Mouse (Mus musculus): Measurements from ENCODE around the gene Grin2d. TPM values are rescaled to one million over a fixed set of nuclear protein-coding genes. Genes with fewer than 3 reads are reported as not detected.

The Grin2d gene
- polyA plus RNA-seq, 1 experiment from 2014 or later = 0.21 TPM

GRCm38 (mm10) chr7:45815984-45816351 is 62.2 kb downstream of the Grin2d start:
- Histone ChIP-seq H3K4me1 (replicated peaks) (peaks cover 25% of the 10 kb centered on the region), H3K27me3 (peaks cover 17% of the 10 kb centered on the region), H3K36me3 (peaks cover 20% of the 10 kb centered on the region), H3K9ac (no peak overlapping the region), H3K4me2 (no peak overlapping the region), H3K9me3 (replicated peaks) (no peaks in the 10 kb centered on the region), H3K4me3 (no peak overlapping the region), H3K27ac (no peak overlapping the region)
- WGBS = 63% methylated on average over 2 of the region's 2 CpGs
- ATAC-seq (replicated peaks; ENCODE audit: insufficient number of reproducible peaks, insufficient read depth, low FRiP score, low read depth) = no peak

- WGBS = 57% methylated on average over 10 of the region's 10 CpGs
- Histone ChIP-seq H3K9ac (no peak overlapping the region), H3K4me2 (no peak overlapping the region)
These were observed 62.7 kb downstream of the Grin2d start for GRCm38 (mm10) chr7:45815323-45815983.

GRCm38 (mm10) chr7:45814841-45815240 is 63.3 kb downstream of the Grin2d start:
- Histone ChIP-seq H3K36me3 (peaks cover 31% of the 10 kb centered on the region), H3K27ac (no peak overlapping the region), H3K9ac (no peak overlapping the region), H3K4me3 (peak overlapping the region; percentile 94), H3K4me1 (replicated peaks) (peaks cover 26% of the 10 kb centered on the region), H3K27me3 (peaks cover 14% of the 10 kb centered on the region), H3K4me2 (peak overlapping the region; percentile 53), H3K9me3 (replicated peaks) (no peaks in the 10 kb centered on the region)
- no peak for ATAC-seq (replicated peaks; ENCODE audit: insufficient number of reproducible peaks, insufficient read depth, low FRiP score, low read depth)
- WGBS = 6% methylated on average over 5 of the region's 5 CpGs

More at GRCm38 (mm10) chr7:45815323-45815983, 62.7 kb downstream of the Grin2d start:
- H3K9me3 ChIP-seq (replicated peaks) = no peaks in the 10 kb centered on the region
- H3K4me3 ChIP-seq = no peak overlapping the region
- peaks cover 17% of the 10 kb centered on the region for H3K27me3 ChIP-seq
- H3K27ac ChIP-seq = no peak overlapping the region
- ATAC-seq (replicated peaks; ENCODE audit: insufficient number of reproducible peaks, insufficient read depth, low FRiP score, low read depth) = no peak
- peaks cover 25% of the 10 kb centered on the region for H3K36me3 ChIP-seq
- peaks cover 25% of the 10 kb centered on the region for H3K4me1 ChIP-seq (replicated peaks)

GRCm38 (mm10) chr7:45813787-45814779 is 64.1 kb downstream of the Grin2d start, which contains the start of gene Cyth2:
Cyth2 (minus strand) TSS chr7:45814581.
- Histone ChIP-seq H3K4me2 (peak within 1 kb of the TSS; percentile 79), H3K27me3 (peaks cover 11% of the 10 kb centered on the region), H3K4me1 (replicated peaks) (peaks cover 27% of the 10 kb centered on the region), H3K27ac (peak within 1 kb of the TSS; percentile 100), H3K9me3 (replicated peaks) (no peaks in the 10 kb centered on the region), H3K9ac (peak within 1 kb of the TSS; percentile 99), H3K36me3 (peaks cover 38% of the 10 kb centered on the region), H3K4me3 (peak within 1 kb of the TSS; percentile 94)
- peak; percentile 99 for ATAC-seq (replicated peaks; ENCODE audit: insufficient number of reproducible peaks, insufficient read depth, low FRiP score, low read depth)
- WGBS = under 1% methylated on average over 67 of the region's 92 CpGs

- H3K9ac ChIP-seq = peak overlapping the region; percentile 99
- peaks cover 50% of the 10 kb centered on the region for H3K36me3 ChIP-seq
- no peak overlapping the region for H3K27ac ChIP-seq
- 87% methylated on average over 8 of the region's 8 CpGs for WGBS
- H3K9me3 ChIP-seq (replicated peaks) = no peaks in the 10 kb centered on the region
- peak overlapping the region; percentile 79 for H3K4me2 ChIP-seq
- peaks cover 27% of the 10 kb centered on the region for H3K4me1 ChIP-seq (replicated peaks)
- no peaks in the 10 kb centered on the region for H3K27me3 ChIP-seq
- ATAC-seq (replicated peaks; ENCODE audit: insufficient number of reproducible peaks, insufficient read depth, low FRiP score, low read depth) = no peak
- peak overlapping the region; percentile 94 for H3K4me3 ChIP-seq
These were observed 65.3 kb downstream of the Grin2d start for GRCm38 (mm10) chr7:45812921-45813320.

- ATAC-seq (replicated peaks; ENCODE audit: insufficient number of reproducible peaks, insufficient read depth, low FRiP score, low read depth) = no peak
- no peak overlapping the region for H3K9ac ChIP-seq
- H3K4me3 ChIP-seq = no peak overlapping the region
- H3K9me3 ChIP-seq (replicated peaks) = no peaks in the 10 kb centered on the region
- peaks cover 22% of the 10 kb centered on the region for H3K4me1 ChIP-seq (replicated peaks)
- 69% methylated on average over 13 of the region's 14 CpGs for WGBS
- peaks cover 61% of the 10 kb centered on the region for H3K36me3 ChIP-seq
- H3K27me3 ChIP-seq = no peaks in the 10 kb centered on the region
- no peak overlapping the region for H3K27ac ChIP-seq
- no peak overlapping the region for H3K4me2 ChIP-seq
These were observed 68.7 kb downstream of the Grin2d start for GRCm38 (mm10) chr7:45809276-45810075.

- ATAC-seq (replicated peaks; ENCODE audit: insufficient number of reproducible peaks, insufficient read depth, low FRiP score, low read depth) = no peak
- Histone ChIP-seq H3K27ac (no peak overlapping the region), H3K4me3 (no peak overlapping the region), H3K4me1 (replicated peaks) (peaks cover 22% of the 10 kb centered on the region), H3K9me3 (replicated peaks) (no peaks in the 10 kb centered on the region), H3K36me3 (peaks cover 61% of the 10 kb centered on the region), H3K4me2 (no peak overlapping the region), H3K9ac (no peak overlapping the region), H3K27me3 (no peaks in the 10 kb centered on the region)
- 59% methylated on average over 10 of the region's 11 CpGs for whole genome bisulfite sequencing
These were observed 69.7 kb downstream of the Grin2d start for GRCm38 (mm10) chr7:45808471-45808870.

- H3K36me3 ChIP-seq = peaks cover 41% of the 10 kb centered on the region
- H3K9ac ChIP-seq = no peak overlapping the region
- H3K4me1 ChIP-seq (replicated peaks) = peaks cover 10% of the 10 kb centered on the region
- H3K27me3 ChIP-seq = peaks cover 3% of the 10 kb centered on the region; the same call in 1 of the 2 replicates
- H3K9me3 ChIP-seq (replicated peaks) = no peaks in the 10 kb centered on the region
- H3K4me2 ChIP-seq = no peak overlapping the region
- no peak overlapping the region for H3K27ac ChIP-seq
- 58% methylated on average over 5 of the region's 5 CpGs for WGBS
- no peak for ATAC-seq (replicated peaks; ENCODE audit: insufficient number of reproducible peaks, insufficient read depth, low FRiP score, low read depth)
- H3K4me3 ChIP-seq = no peak overlapping the region
These were observed 72.2 kb downstream of the Grin2d start for GRCm38 (mm10) chr7:45805941-45806340.

GRCm38 (mm10) chr7:45802551-45802950 is 75.6 kb downstream of the Grin2d start:
- 86% methylated on average over 6 of the region's 6 CpGs for WGBS
- peaks cover 7% of the 10 kb centered on the region for H3K36me3 ChIP-seq
- no peak overlapping the region for H3K4me3 ChIP-seq
- peaks cover 22% of the 10 kb centered on the region for H3K4me1 ChIP-seq (replicated peaks)
- no peak overlapping the region for H3K9ac ChIP-seq
- H3K27me3 ChIP-seq = peaks cover 37% of the 10 kb centered on the region
- no peak for ATAC-seq (replicated peaks; ENCODE audit: insufficient number of reproducible peaks, insufficient read depth, low FRiP score, low read depth)
- H3K4me2 ChIP-seq = no peak overlapping the region
- no peak overlapping the region for H3K27ac ChIP-seq
- H3K9me3 ChIP-seq (replicated peaks) = no peaks in the 10 kb centered on the region

GRCm38 (mm10) chr7:45801348-45801747 is 76.8 kb downstream of the Grin2d start:
- Histone ChIP-seq H3K9ac (peak overlapping the region; percentile 34; the same call in 1 of the 2 replicates), H3K27me3 (peaks cover 48% of the 10 kb centered on the region), H3K4me3 (peak overlapping the region; percentile 32), H3K27ac (no peak overlapping the region), H3K4me2 (peak overlapping the region; percentile 63), H3K9me3 (replicated peaks) (no peaks in the 10 kb centered on the region), H3K36me3 (no peaks in the 10 kb centered on the region), H3K4me1 (replicated peaks) (peaks cover 24% of the 10 kb centered on the region)
- ATAC-seq (replicated peaks; ENCODE audit: insufficient number of reproducible peaks, insufficient read depth, low FRiP score, low read depth) = no peak
- WGBS = 1% methylated on average over 12 of the region's 12 CpGs
